Mouse (Mus musculus) left cerebral cortex, adult 11 months (tissue): ENCODE measurements at regions not wholly inside any gene's neighbourhood (a gene's known extent, or its start where the extent isn't known, plus 50 kb on each side); places are given as distances from the start of the nearest gene placed in this dataset.

Experiments used
- DNase-seq: peaks from one replicate; pipeline ENCODE4 v3.0.0; 2022; ENCODE audit warnings: low spot score

DNA sequence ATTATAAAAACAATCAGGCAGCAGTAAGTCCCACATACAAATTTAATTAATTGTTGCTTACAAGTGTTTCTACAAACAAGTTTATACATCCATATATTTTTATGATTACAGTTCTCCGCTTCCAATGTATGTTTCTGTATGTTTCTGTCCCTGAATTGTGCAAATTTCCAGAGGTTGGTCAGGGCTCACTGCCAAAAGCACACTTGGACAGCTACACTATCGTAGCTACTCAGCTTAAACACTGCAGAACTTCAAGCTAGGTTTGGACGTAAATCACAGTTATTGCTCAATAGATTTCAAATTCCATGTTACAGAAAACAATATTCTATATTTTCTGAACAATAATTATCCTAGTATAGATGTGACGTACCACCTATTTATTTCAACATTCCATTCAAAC is 646.8 kb upstream of the Cited2 start:
- DNase-seq = no peak

GRCm38 (mm10) chr10:17077580-17077979 is 645.4 kb upstream of the Cited2 start:
- DNase-seq = no peak

DNA sequence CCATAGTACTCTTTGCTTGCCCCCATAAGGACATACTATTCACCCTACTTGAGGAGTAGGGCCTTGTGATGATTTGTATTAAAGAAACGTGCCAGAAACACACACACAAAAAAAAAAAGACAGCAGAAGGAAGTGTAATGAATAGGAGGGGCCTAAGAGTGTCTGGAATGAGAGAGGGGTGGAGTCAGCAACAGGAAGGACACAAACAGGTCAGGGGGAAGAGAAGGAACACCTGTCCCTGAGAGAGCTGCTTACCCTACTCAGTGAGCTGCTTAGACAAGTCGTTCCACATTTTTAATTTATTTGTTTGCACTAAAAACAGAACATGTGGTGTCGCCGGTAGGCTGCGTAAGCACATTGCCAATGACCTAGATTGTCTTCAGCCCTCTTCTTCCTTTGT is 642.2 kb upstream of the Cited2 start:
- DNase-seq = no peak

DNA sequence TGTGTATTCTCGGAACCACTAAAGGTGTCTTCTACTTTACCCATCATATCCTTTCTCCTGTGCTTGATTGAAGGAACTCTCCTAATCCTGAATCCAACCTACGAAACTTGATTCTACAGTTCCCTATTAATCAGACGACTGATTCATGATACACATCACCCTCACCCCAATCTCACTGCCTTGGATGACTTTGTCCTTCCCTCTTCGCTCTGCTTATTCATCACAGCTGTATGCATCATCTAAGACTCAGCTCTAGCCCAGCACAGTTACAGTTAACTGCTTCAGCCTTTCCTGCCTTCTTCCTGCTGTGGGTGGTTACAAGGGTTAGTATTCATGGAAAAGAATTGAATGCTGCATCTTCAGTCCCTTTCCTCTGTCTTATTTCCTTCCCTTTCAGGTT is 640.1 kb upstream of the Cited2 start:
- DNase-seq = no peak

DNA sequence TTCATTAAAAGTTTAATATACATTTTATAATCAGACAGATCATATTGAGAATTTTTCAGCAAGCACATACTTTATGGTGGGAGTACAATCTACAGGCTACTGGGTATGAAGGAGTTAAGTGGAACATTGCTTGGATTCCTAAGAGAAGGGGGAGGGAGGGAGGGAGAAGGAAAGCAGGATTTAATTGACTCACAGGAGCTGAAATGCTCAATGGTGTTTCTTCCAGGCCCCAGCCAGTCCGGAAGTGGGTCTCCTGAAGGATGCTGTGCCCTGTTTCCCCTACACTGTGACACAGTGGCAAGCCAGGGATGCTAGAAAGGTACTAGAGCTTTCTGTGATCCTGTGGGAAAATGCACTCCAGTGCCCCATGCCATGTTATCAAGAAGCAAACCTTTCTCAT is 621.0 kb upstream of the Cited2 start:
- DNase-seq = no peak

GRCm38 (mm10) chr10:17103416-17103815 is 619.6 kb upstream of the Cited2 start:
- DNase-seq = no peak

- no peak for DNase-seq
Observed at GRCm38 (mm10) chr10:17106831-17107230, 616.2 kb upstream of the Cited2 start.

DNA sequence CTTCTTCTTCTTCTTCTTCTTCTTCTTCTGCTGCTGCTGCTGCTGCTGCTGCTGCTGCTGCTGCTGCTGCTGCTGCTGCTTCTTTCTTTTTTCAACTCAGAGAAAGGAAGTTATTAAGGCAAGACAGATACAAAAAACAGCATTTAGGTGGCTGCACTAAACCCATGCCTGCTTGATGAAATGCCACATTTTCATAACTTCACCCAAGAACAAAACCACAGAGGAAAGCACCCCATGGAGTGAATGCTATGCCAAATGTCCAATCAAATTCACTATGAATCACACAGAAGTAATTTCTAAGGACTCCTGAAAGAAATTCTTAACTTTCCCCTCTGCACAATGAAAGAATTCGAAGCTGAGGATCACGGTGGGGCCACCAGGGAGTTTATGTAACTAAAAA is 611.9 kb upstream of the Cited2 start:
- DNase-seq = no peak

DNA sequence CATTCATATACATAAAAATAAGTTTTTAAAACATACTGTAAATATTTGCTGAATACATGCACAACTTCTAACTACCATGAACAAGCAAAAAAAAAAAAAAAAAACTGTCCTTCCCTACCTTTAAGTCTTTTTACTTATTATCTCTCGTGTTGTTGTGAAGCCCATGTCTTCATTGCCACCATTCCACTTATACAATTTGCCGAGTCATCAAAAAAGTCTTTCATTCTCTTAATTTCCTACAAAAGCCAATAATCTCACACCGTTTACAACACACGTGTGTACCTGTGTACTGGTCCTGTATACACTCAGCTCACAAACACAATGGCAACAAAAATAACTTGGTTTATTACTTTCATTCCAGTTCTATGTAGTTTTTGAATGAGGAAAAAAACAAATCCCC is 608.2 kb upstream of the Cited2 start:
- DNase-seq = no peak

DNA sequence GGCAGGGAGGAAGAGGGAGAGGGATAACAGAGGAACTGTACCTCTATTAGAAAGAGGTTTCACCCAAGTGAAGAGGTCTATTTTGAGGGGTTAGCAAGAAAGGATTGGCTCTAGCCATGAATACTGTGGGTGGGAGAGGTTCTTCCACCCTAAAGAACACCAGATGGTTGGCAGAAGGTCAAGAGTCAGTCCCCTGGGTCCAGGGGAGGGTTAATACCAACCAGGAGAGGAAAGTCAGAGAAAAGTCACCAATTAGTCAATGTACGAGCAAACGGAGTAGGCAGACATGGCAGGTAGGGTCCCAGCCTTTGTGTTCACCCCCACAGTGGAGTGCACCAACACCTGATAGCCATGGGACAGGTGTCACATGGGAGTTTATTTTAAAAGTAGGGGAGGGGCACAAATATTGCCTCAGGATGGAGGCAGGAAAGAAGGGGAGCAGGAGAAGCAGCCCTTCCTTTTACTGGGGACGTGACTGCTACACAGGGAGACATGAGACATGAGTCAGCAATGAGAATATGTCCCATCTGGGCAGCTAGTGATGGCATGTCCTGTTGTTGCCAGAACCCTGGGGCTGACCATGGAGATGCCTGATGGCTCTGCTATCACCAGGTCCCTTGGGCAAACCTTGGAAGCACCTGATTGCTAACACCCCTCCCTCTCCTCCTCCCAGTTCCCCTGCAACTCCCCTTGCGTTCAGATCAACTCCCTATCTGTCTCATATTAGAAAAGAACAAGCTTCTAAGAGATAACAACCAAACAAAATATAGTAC is 593.4 kb upstream of the Cited2 start:
- no peak for DNase-seq

DNA sequence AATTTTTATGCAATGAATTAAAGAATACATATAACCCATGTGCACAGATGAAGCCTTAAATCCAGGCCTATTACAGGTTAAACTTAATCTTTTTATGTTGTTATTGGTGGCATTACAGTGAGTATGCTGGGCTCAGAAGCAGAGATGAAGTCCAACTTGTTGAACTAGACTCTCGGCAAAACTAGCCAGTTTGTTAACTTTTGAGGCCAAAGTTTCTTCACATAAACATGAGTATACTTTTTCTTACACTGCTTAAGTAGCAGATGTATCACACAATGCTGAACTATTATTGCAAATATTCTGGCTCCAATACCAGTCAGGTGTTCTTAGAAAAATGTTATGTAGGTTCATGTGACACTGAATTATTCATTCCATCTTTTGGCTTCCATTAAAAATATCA is 592.4 kb upstream of the Cited2 start:
- no peak for DNase-seq

DNA sequence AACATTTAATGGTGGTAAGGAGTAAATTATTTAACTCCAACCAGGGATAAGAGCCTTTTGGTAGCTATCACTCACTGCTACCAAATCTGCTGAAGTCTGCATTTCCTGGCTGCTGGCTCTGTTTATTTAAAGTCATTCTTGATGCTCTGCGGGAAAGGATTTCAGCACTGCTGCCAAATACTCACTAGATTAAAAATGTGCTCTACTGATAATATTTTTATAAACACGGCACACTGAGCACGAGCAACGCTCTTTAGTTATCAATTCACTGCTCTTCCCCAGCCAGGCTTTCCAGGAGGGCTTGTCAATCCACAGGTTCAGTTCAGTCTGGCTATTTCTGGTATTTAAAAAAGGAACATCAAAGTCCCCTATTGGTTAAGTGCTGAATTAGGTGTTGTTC is 591.3 kb upstream of the Cited2 start:
- DNase-seq = no peak

DNA sequence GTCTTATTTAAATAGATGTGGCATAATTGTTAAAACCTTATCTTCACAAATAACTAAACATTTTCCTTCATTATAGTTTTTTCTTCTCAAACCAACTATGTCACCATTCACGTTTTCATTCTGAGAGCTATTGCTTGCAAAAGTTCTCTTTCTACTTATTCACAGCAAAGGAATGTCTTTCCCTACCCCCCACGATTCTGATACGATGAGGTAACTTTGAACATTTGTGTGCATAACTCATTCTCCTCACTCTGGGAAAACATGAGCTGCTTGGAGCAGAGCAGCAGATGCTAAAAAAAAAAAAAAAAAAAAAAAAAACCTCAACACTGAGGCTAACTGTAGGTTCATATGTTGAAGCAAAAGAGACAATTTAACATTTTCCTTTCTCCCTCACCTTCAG is 547.6 kb upstream of the Cited2 start:
- DNase-seq = no peak

- DNase-seq = no peak
Observed at GRCm38 (mm10) chr10:17177054-17177453, 546.0 kb upstream of the Cited2 start.

- DNase-seq = no peak
Observed at GRCm38 (mm10) chr10:17177503-17178278, 545.3 kb upstream of the Cited2 start.

- no peak for DNase-seq
Observed at GRCm38 (mm10) chr10:17178627-17179026, 544.4 kb upstream of the Cited2 start.

DNA sequence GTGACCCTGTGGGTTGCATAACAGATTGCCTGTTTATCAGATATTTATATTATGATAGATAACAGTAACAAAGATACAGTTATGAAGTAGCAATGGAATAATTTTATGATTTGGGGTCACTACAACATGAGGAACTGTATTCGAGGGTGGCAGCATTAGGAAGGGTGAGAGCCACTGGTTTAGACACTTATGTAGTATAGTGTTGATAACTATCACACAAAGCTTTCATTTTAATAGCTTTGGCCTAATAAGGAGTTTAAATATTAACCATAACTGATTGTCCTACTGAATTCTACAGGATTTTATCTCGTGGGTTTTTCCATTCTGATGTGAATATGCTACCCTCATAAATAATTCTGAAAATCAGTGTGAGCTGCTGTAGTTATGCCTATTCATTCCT is 538.6 kb upstream of the Cited2 start:
- DNase-seq = no peak

DNA sequence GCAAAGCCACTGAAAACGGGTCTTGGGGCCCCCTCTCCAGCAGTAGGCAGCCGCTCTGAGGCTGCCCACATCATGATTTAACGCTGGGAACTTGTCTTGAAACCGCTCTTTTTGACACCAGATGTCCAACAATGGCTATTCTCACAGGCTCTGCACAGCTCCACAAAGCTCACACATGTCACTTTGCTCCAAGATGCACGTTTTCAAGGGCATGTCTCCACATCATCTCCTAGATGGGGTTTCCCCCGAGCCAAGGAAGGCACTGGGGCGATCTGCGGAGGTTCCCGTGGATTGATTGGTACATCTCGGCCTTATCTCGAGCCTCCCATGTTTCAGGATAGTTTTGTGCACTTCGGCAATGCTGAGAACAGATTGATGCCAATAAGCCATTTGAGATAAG is 526.8 kb upstream of the Cited2 start:
- no peak for DNase-seq

DNA sequence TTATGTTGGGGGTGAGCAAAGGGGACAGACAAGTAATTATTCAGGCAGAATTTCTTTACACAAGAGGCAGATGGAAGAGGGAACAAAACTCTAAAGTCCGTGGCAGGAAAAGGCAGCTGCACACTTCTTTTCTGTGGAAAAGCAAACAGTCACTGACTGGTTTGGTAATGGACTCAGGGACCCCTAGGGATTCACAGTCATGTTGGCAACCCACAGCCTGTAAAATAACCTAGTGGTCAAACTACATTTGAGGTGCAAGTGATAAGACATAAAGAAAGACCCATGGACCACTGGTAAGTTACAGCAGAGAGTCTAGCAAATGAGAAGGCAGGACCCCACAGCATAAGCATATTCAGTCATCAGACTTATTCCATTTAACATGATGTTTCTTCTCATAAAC is 526.4 kb upstream of the Cited2 start:
- DNase-seq = no peak

DNA sequence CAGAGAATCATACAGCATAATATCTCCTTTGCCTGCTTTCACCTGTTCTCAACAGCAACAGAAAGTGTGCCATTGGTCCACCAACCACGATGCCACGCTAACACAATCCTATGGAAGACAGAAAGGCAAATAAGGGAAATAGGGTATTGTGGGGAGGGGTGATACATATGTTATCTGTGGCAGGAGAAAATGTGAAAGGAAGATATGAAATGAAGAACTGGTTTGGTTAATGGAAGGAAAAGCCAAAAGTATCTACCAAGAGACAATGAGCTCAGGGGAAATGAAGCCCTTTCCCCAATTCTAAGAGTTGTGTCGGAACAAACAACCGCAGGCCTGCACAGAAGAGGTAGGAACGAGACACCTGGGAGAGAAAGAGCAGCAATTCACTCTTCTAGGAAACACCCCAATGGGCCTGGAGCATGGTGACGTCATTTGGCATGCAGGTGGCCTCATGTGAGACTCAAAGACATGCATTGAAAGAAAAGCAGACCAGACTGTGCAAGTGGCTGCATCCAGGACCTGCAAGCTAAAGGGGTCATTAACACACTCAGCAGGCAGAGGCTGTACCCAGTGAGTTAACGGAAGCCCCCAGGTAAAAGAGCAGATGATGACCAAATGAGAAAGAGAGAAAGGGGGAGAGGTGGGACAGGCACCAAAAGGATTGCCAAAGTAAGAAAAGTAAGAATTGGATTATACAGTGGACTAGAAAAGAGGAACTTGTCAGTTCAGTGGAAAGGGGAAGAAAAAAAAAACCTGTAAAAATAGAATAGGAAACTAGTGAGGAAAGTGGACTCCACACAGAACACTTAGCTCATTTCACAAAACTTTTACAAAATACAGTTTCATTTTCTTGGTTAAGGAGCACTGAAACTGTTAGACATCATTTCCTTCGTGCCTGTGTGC is 522.2 kb upstream of the Cited2 start:
- DNase-seq = no peak

GRCm38 (mm10) chr10:17201427-17201745 is 521.6 kb upstream of the Cited2 start:
- no peak for DNase-seq

DNA sequence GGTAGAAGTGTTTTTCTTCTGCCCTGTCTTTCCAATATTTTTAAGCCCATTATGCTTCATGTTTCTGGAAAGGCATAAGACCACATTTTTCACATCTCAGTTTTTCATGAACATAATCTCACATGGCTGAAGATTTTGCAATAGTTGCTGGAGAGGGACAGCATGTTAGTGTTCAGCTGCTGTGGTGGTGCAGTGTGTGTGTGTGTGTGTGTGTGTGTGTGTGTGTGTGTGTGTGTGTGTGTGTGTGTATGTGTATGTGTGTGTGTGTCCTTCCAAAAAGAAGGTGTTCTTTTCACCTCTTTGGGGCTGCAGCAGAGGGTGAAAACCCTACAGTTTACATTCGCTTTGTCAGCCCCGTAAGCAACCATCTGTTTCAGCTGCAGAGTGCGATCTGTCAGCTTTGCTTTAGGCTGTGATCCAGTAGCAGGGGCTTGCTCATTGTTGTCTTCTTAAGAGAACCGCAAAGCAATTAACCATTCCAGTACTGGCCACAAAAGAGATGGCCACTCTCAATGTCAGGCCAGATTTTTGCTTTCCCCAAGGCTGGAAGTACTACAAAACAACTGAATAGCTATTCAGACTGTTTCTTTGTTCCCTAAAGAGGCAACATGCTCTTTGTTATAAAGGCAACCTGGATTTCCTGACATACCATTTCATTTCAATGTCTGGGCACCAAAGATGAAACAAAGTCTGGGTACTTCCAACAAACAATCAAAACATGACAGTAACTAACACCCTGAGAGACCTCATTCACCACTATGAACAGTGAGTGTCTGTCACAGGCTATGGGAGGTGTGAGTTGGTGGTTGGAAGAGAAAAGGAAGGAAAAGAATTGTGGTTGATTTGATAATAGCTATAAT is 520.2 kb upstream of the Cited2 start:
- DNase-seq = no peak
